In genomic region chr11:62070206-62070605, GRCm38 (mm10) we compare ENCODE assay signal across 16 mouse cellular contexts.
A peak's percentile ranks its signal among the peaks of the same experiment; 100 is the strongest.
DNase-seq lines count a peak whose midpoint lies in the region; ATAC-seq lines count a peak whose summit lies in the region.
"Had no signal": no experiment of that assay in that cellular context is flagged by ENCODE, and none has a peak within 500 bp of the region (broad histone marks: within the 10 kb centered on the region; RNA-seq: fewer than 3 reads in every experiment).

No protein-coding gene starts in this region.

- 79% methylated on average over 7 of the region's 7 CpGs for WGBS in hindbrain, embryonic 16.5 days
- WGBS in hindbrain, embryonic 12.5 days: 86% methylated on average over 7 of the region's 7 CpGs

- no peaks in the 10 kb centered on the region for H3K9me3 ChIP-seq in hindbrain, embryonic 16.5 days (ENCODE audit: control insufficient read depth, low read length)
- no peaks in the 10 kb centered on the region for H3K9me3 ChIP-seq in hindbrain, embryonic 12.5 days (replicated peaks)
- H3K9me3 ChIP-seq: embryonic facial prominence, embryonic 12.5 days; forebrain, embryonic 13.5 days; heart, embryonic 13.5 days; hindbrain, embryonic 15.5 days; liver, embryonic 13.5 days; neural tube, embryonic 15.5 days had no signal

- H3K4me3 ChIP-seq in hindbrain, embryonic 16.5 days (ENCODE audit: low read length): no peak overlapping the region
- no peak overlapping the region for H3K4me3 ChIP-seq in hindbrain, embryonic 12.5 days
- H3K4me3 ChIP-seq: embryonic facial prominence, embryonic 12.5 days; forebrain, embryonic 13.5 days; heart, embryonic 13.5 days; hindbrain, embryonic 15.5 days; liver, embryonic 13.5 days; neural tube, embryonic 15.5 days had no signal

- no peak overlapping the region for H3K9ac ChIP-seq in hindbrain, embryonic 16.5 days (ENCODE audit: low read depth, low read length)
- no peak overlapping the region for H3K9ac ChIP-seq in hindbrain, embryonic 12.5 days
- H3K9ac ChIP-seq: embryonic facial prominence, embryonic 12.5 days; forebrain, embryonic 13.5 days; heart, embryonic 13.5 days; hindbrain, embryonic 15.5 days; liver, embryonic 13.5 days; neural tube, embryonic 15.5 days had no signal

- H3K27me3 ChIP-seq in hindbrain, embryonic 16.5 days (replicated peaks; ENCODE audit: control insufficient read depth, insufficient read depth, low read length): no peaks in the 10 kb centered on the region
- no peaks in the 10 kb centered on the region for H3K27me3 ChIP-seq in hindbrain, embryonic 12.5 days
- H3K27me3 ChIP-seq: embryonic facial prominence, embryonic 12.5 days; forebrain, embryonic 13.5 days; heart, embryonic 13.5 days; hindbrain, embryonic 15.5 days; liver, embryonic 13.5 days; neural tube, embryonic 15.5 days had no signal

- no peak for ATAC-seq in hindbrain, embryonic 16.5 days
- no peak for ATAC-seq in hindbrain, embryonic 12.5 days (ENCODE audit: low FRiP score)
- ATAC-seq in CD4-positive, CD25-positive, alpha-beta regulatory T cell, adult 4 months: no peak
- no peak for ATAC-seq in erythroid progenitor cell, adult 5-6 weeks (replicated peaks; ENCODE audit: low FRiP score, poor library complexity, severe bottlenecking)
- ATAC-seq: forebrain, embryonic 13.5 days had no signal

- no peak overlapping the region for H3K4me2 ChIP-seq in hindbrain, embryonic 16.5 days (ENCODE audit: low read length)
- H3K4me2 ChIP-seq in hindbrain, embryonic 12.5 days (replicated peaks): no peak overlapping the region
- H3K4me2 ChIP-seq: embryonic facial prominence, embryonic 12.5 days; forebrain, embryonic 13.5 days; heart, embryonic 13.5 days; hindbrain, embryonic 15.5 days; liver, embryonic 13.5 days; neural tube, embryonic 15.5 days had no signal

- H3K36me3 ChIP-seq in hindbrain, embryonic 16.5 days (ENCODE audit: control insufficient read depth, insufficient read depth, low read length): no peaks in the 10 kb centered on the region
- H3K36me3 ChIP-seq in hindbrain, embryonic 12.5 days: no peaks in the 10 kb centered on the region
- H3K36me3 ChIP-seq: embryonic facial prominence, embryonic 12.5 days; heart, embryonic 13.5 days; hindbrain, embryonic 15.5 days; neural tube, embryonic 15.5 days had no signal

- no peaks in the 10 kb centered on the region for H3K4me1 ChIP-seq in hindbrain, embryonic 16.5 days (ENCODE audit: control insufficient read depth, insufficient read depth, low read depth, low read length)
- H3K4me1 ChIP-seq in hindbrain, embryonic 12.5 days: peaks cover 9% of the 10 kb centered on the region
- H3K4me1 ChIP-seq: hindbrain, embryonic 15.5 days; neural tube, embryonic 15.5 days had no signal

- peak overlapping the region; percentile 59 for H3K27ac ChIP-seq in hindbrain, embryonic 16.5 days (ENCODE audit: low read depth, low read length)
- H3K27ac ChIP-seq in hindbrain, embryonic 12.5 days: no peak overlapping the region
- H3K27ac ChIP-seq: forebrain, embryonic 13.5 days; heart, embryonic 13.5 days; liver, embryonic 13.5 days; neural tube, embryonic 15.5 days had no signal

- DNase-seq in 3T3-L1 (ENCODE audit: low read depth, low spot score): peak; percentile 79
- peak; percentile 18 to 34 for DNase-seq in adrenal gland, postnatal 36 days
- peak; percentile 56 to 64 for DNase-seq in cerebellum, postnatal 36 days
- DNase-seq in T-cell, adult 2 months (ENCODE audit: low spot score): no peak
- DNase-seq: gastrocnemius, postnatal 10 days; liver, embryonic 13.5 days; thymus, postnatal 4 days had no signal
